25 mouse cellular contexts compared by ENCODE assay signal in genomic region chr4:59619611-59620245, GRCm38 (mm10).
"Had no signal": no experiment of that assay in that cellular context is flagged by ENCODE, and none has a peak within 500 bp of the region (broad histone marks: within the 10 kb centered on the region; RNA-seq: fewer than 3 reads in every experiment).

No protein-coding gene starts in this region.

- DNase-seq: cerebellum, adult 9-11 months; cerebellum, postnatal 10 days; cerebellum, postnatal 14 days; cerebellum, postnatal 25 days; cerebellum, postnatal 36 days; embryo, embryonic 11 days; forebrain, postnatal 0 days; gastrocnemius, adult 2 months; gastrocnemius, postnatal 10 days; gastrocnemius, postnatal 14 days; gastrocnemius, postnatal 25 days; gastrocnemius, postnatal 36 days; heart, adult 18-20 months; heart, adult 2 months had no signal

- H3K4me3 ChIP-seq: embryonic facial prominence, embryonic 10.5 days; embryonic facial prominence, embryonic 12.5 days; embryonic facial prominence, embryonic 13.5 days; embryonic facial prominence, embryonic 15.5 days; erythroblast, embryonic 14.5 days; forebrain, embryonic 10.5 days; forebrain, embryonic 12.5 days; forebrain, embryonic 13.5 days; forebrain, embryonic 15.5 days; gastrocnemius, adult 2 months; heart, adult 2 months; heart, embryonic 10.5 days had no signal

- H3K27me3 ChIP-seq: embryonic facial prominence, embryonic 12.5 days; embryonic facial prominence, embryonic 13.5 days; embryonic facial prominence, embryonic 15.5 days; forebrain, embryonic 12.5 days; forebrain, embryonic 13.5 days; forebrain, embryonic 15.5 days had no signal

- H3K36me3 ChIP-seq: embryonic facial prominence, embryonic 10.5 days; embryonic facial prominence, embryonic 12.5 days; embryonic facial prominence, embryonic 13.5 days; embryonic facial prominence, embryonic 15.5 days; forebrain, embryonic 10.5 days; forebrain, embryonic 12.5 days; forebrain, embryonic 15.5 days; heart, embryonic 10.5 days had no signal

- H3K4me2 ChIP-seq: embryonic facial prominence, embryonic 12.5 days; embryonic facial prominence, embryonic 13.5 days; embryonic facial prominence, embryonic 15.5 days; forebrain, embryonic 12.5 days; forebrain, embryonic 13.5 days; forebrain, embryonic 15.5 days; heart, embryonic 11.5 days had no signal
